Mouse (Mus musculus) heart, postnatal 14 days (tissue): Measurements from ENCODE around the gene Vmn1r55. TPM values are rescaled to one million over a fixed set of nuclear protein-coding genes. Genes with fewer than 3 reads are reported as not detected.
"Not testable (repeated sequence)": the region's sequence is repeated elsewhere in the genome, so short reads cannot be mapped to it uniquely, and the experiment has no call there.

Source experiments
- DNase-seq, 2 experiments: peaks; one replicate each; pipeline ENCODE4 v3.0.0; 2021 to 2022
- intact Hi-C: fragments of 180-260 bp; cut with DNase I; formaldehyde crosslinking; loops from one replicate; pipeline ENCODE4 v1.15.1; 2025
- microRNA-seq, 2 experiments: library from miRNA; unstranded; fragments of <30 nt; microRNA quantifications; one replicate each; pipeline ENCODE4 v1.2.0; 2021 to 2022
- total RNA-seq, 2 experiments: library from RNA; stranded (reverse); gene quantifications; 2 replicates each; pipeline ENCODE4 v1.2.3; 2021

Vmn1r55 gene
- total RNA-seq, 2 experiments from 2014 or later = not detected

DNA sequence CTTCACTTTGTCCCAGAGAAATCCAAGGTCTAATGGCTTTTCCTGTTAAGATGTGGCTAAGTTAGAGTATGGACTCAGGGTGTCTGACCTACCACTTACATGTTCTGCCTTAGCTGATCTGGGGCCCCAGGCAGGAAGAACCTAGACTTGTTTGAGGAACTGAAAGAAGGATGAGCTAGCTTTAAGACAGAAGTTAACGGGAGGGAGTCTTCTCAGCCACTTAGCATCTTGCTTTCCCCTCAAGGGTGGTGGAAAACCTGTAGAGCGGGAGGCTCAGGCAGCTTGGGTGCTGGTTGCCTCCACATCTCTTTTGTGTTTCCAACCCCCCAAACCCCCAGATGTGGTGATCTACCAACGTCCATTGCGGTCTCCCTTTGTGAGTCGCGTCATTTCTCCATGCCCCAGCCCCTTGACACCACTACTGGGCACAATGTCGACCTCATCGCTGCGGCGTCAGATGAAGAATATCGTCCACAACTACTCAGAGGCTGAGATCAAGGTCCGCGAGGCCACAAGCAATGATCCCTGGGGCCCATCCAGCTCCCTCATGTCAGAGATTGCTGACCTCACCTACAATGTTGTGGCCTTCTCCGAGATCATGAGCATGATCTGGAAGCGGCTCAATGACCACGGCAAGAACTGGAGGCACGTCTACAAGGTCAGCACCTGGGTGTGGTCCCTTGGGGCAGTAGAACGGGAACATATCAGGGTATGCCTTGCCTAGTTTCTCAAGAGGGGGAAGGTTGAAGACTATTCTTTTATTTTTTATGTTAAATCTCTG, 66.0 kb downstream of the Vmn1r55 start:
- no peak for DNase-seq

DNA sequence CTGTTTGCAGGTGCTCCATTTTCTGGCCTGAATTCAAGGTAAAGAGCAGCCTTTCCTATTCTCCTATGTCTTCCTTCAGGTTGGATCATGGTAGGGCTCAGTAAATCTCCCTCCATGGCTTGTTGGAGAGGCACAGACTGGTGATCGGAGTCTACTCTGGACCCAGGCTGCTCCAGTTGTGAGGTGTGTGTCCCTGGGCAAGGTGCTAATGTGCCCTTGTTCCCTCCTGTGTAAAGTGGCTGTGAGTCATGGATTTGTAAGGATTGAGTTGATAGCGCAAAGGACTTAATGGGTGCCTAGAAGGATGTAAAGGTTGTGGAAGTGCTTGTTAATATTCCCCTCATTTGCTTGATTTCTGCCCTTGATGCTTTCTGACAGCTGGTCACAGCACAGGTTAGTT, 67.5 kb downstream of the Vmn1r55 start:
- intact Hi-C loops = loop anchor here (2.0 to 10.0 kb wide), 4 partner anchors 19 to 1073 kb away; partner anchors contain the start of genes U2af2 and Zfp787

More for the DNA sequence above, 66.0 kb downstream of the Vmn1r55 start:
- intact Hi-C loops = loop anchor here (5.0 to 10.0 kb wide), 3 partner anchors 39 to 1071 kb away; partner anchors contain the start of gene Zfp787

DNA sequence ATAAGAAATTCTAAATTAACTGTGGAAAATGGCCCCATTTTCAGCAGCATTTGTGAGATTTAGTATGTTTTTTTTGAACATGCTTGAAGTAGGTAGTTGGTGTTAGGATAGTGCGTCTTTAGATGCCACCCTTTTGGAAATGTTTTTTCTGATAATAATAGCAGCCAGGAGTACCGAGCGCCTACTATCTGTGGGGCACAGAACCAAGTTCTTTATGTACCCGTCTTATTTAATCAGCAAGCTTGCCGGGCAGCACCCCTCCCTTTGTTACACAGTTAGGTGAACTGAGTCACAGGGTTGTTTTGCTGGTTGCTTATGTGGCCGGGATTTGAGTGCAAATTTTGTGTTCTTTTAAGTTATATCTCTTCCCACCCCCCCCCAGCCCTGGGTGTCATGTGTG, 68.2 kb downstream of the Vmn1r55 start:
- intact Hi-C loops = loop anchor here (2.0 to 10.0 kb wide), 4 partner anchors 18 to 1074 kb away; partner anchors contain the start of genes U2af2 and Zfp787
- no peak for DNase-seq

More for the DNA sequence above, 67.5 kb downstream of the Vmn1r55 start:
- DNase-seq = no peak

GRCm38 (mm10) chr7:5080815-5081214, 68.7 kb downstream of the Vmn1r55 start:
- DNase-seq = no peak
- intact Hi-C loops = loop anchor here (2.0 to 10.0 kb wide), 4 partner anchors 18 to 1074 kb away; partner anchors contain the start of genes U2af2 and Zfp787

GRCm38 (mm10) chr7:5080010-5080751, 69.3 kb downstream of the Vmn1r55 start, which contains the start of gene Epn1:
TSS of gene Epn1 (plus strand) at chr7:5080235.
- intact Hi-C loops = loop anchor here (2.0 to 10.0 kb wide), 4 partner anchors 17 to 1075 kb away; partner anchors contain the start of genes U2af2 and Zfp787
- peak; percentile 96 to 97 for DNase-seq

DNA sequence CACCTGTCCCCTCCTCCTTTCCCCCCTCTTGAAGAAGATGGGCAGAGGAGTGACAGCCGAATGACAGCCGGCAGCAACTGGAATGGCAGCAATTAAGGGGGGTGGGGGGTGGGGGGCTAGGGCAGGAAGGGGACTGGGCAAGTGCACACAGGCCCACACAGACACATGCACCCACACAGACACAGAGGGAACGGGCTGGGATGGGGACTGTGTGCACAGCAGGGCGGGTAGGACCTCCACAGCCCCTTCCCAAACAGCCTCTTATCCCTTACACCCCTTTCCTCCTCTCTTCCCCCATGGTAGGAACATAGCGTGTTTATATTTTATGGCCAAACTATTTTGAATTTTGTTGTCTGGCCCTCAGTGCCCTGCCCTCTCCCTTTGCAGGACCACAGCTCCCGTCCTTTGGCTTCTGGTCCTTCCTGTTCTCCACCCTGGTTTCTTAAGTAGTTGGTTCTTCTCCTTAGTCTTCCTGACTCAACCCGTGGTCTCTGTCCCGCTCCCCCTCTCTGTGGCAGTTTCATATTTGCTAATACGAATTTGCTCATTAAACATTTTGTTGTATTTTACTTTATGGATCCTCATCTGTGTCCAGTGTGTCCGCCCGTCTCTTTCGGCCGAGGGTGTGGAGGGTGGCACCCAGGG, 70.0 kb downstream of the Vmn1r55 start:
- intact Hi-C loops = loop anchor here (2.0 to 10.0 kb wide), 4 partner anchors 17 to 1075 kb away; partner anchors contain the start of genes U2af2 and Zfp787
- DNase-seq = not testable (repeated sequence)

Small RNAs within 50 kb of the gene (microRNA-seq; reads per million reads assigned to microRNA genes)
- gene Gm26217 = 0 reads per million in 2 experiments

Other genes with a start within 250 kb of the Vmn1r55 start
- not detected for gene Gm36210, start 243.2 kb downstream of the Vmn1r55 start, total RNA-seq
- gene Zfp628, start 234.5 kb downstream of the Vmn1r55 start, total RNA-seq = 1 to 10 TPM; 9.4 to 9.6 TPM
- 1 to 10 TPM; 5.9 to 6.1 TPM for gene Nat14, start 227.6 kb downstream of the Vmn1r55 start, total RNA-seq
- 1 to 10 TPM; 7.8 TPM for gene Ssc5d, start 223.9 kb downstream of the Vmn1r55 start, total RNA-seq
- gene Sbk2, start 185.3 kb downstream of the Vmn1r55 start, total RNA-seq = 10 to 100 TPM in 1 of 2 experiments, 1 to 10 TPM in 1; 4.2 to 11.6 TPM
- 10 to 100 TPM; 14.9 to 37.3 TPM for gene Sbk3, start 178.5 kb downstream of the Vmn1r55 start, total RNA-seq
- 10 to 100 TPM; 14.3 to 18.1 TPM for gene Zfp579, start 153.5 kb downstream of the Vmn1r55 start, total RNA-seq
- 1 to 10 TPM; 8.1 to 8.6 TPM for gene Zfp524, start 135.3 kb downstream of the Vmn1r55 start, total RNA-seq
- 10 to 100 TPM; 17.0 to 20.2 TPM for gene Fiz1, start 135.0 kb downstream of the Vmn1r55 start, total RNA-seq
- not detected for gene Gm44973, start 134.2 kb downstream of the Vmn1r55 start, total RNA-seq
- 10 to 100 TPM; 18.2 to 19.9 TPM for gene Zfp865, start 129.3 kb downstream of the Vmn1r55 start, total RNA-seq
- under 1 TPM; 0.17 TPM for gene Ccdc106, start 129.1 kb downstream of the Vmn1r55 start, total RNA-seq
- gene 4632433K11Rik, start 115.6 kb downstream of the Vmn1r55 start, total RNA-seq = not detected
- 1 to 10 TPM; 5.0 to 6.6 TPM for gene Zfp784, start 111.2 kb downstream of the Vmn1r55 start, total RNA-seq
- gene Zfp580, start 98.1 kb downstream of the Vmn1r55 start, total RNA-seq = 1 to 10 TPM; 5.5 to 7.9 TPM
- 10 to 100 TPM; 85.6 to 94.1 TPM for gene U2af2, start 87.5 kb downstream of the Vmn1r55 start, total RNA-seq
- 100 to 1,000 TPM; 181 TPM for gene Epn1, start 69.4 kb downstream of the Vmn1r55 start, total RNA-seq
- not detected for gene Rfpl4, start 32.7 kb downstream of the Vmn1r55 start, total RNA-seq
- 1 to 10 TPM; 5.3 to 5.8 TPM for gene Rasl2-9, start 23.7 kb downstream of the Vmn1r55 start, total RNA-seq
- not detected for gene Vmn1r56, start 47.1 kb upstream of the Vmn1r55 start, total RNA-seq
- not detected for gene Vmn1r57, start 68.8 kb upstream of the Vmn1r55 start, total RNA-seq
- not detected for gene Gm5065, start 200.9 kb upstream of the Vmn1r55 start, total RNA-seq
- gene Nlrp2, start 201.4 kb upstream of the Vmn1r55 start, total RNA-seq = not detected